Mouse (Mus musculus) E14TG2a.4 (cell line): ENCODE results near the gene Adprhl2.

Experiments
- H3K27me3 ChIP-seq: 2 replicates; pipeline ENCODE4 v1.6.1; 2014; ENCODE audit warnings: low read length, control low read depth; ENCODE audit not compliant: insufficient read depth
- H3K36me3 ChIP-seq: 2 replicates; pipeline ENCODE4 v1.6.1; 2014; ENCODE audit warnings: low read length, control low read depth; ENCODE audit not compliant: insufficient read depth
- H3K4me1 ChIP-seq: replicated peaks from 2 replicates; pipeline ENCODE4 v1.6.1; 2014; ENCODE audit warnings: low read depth, low read length, control low read depth
- H3K4me3 ChIP-seq: replicated peaks from 2 replicates; pipeline ENCODE4 v1.5.1; 2014; ENCODE audit warnings: mild to moderate bottlenecking, low read length
- H3K9me3 ChIP-seq: 2 replicates; pipeline ENCODE4 v1.6.1; 2014; ENCODE audit warnings: low read length, control low read depth
- CTCF ChIP-seq: conservative IDR thresholded peaks from 2 replicates; pipeline ENCODE4 v1.5.1; 2014; ENCODE audit warnings: low read length
- NANOG ChIP-seq: IDR thresholded peaks from 2 replicates; pipeline ENCODE4 v1.6.1; 2014; ENCODE audit warnings: borderline replicate concordance, low read length, mixed read lengths
- POU5F1 ChIP-seq: IDR thresholded peaks from 2 replicates; pipeline ENCODE4 v1.6.1; 2014; ENCODE audit warnings: low read length, borderline replicate concordance

Gene Adprhl2

GRCm38 (mm10) chr4:126313202-126313601, 8.3 kb downstream of the Adprhl2 start:
- Histone ChIP-seq H3K36me3 (peaks cover 39% of the 10 kb centered on the region), H3K27me3 (peaks cover 12% of the 10 kb centered on the region), H3K9me3 (no peaks in the 10 kb centered on the region), H3K4me1 (peaks cover 60% of the 10 kb centered on the region), H3K4me3 (no peak overlapping the region)
- TF ChIP-seq CTCF (no peak), NANOG (no peak), POU5F1 (no peak)

GRCm38 (mm10) chr4:126311566-126312200, 9.8 kb downstream of the Adprhl2 start:
- peaks cover 51% of the 10 kb centered on the region for H3K4me1 ChIP-seq
- TF ChIP-seq NANOG (no peak), POU5F1 (no peak)
- H3K36me3 ChIP-seq: peaks cover 24% of the 10 kb centered on the region
- no peaks in the 10 kb centered on the region for H3K9me3 ChIP-seq
- H3K27me3 ChIP-seq: peaks cover 16% of the 10 kb centered on the region
- no peak overlapping the region for H3K4me3 ChIP-seq

- peaks cover 16% of the 10 kb centered on the region for H3K27me3 ChIP-seq
- no peak for TF ChIP-seq CTCF
- no peak for TF ChIP-seq POU5F1
- TF ChIP-seq NANOG: no peak
- peaks cover 11% of the 10 kb centered on the region for H3K36me3 ChIP-seq
- H3K9me3 ChIP-seq: no peaks in the 10 kb centered on the region
- H3K4me1 ChIP-seq: peaks cover 40% of the 10 kb centered on the region
- H3K4me3 ChIP-seq: peak overlapping the region; percentile 71; the same call in 1 of the 2 replicates
Observed at GRCm38 (mm10) chr4:126310344-126310743, 11.2 kb downstream of the Adprhl2 start.

GRCm38 (mm10) chr4:126309922-126310309, 11.6 kb downstream of the Adprhl2 start:
- TF ChIP-seq NANOG (no peak), CTCF (peak; percentile 94), POU5F1 (no peak)
- peaks cover 16% of the 10 kb centered on the region for H3K27me3 ChIP-seq
- H3K36me3 ChIP-seq: peaks cover 8% of the 10 kb centered on the region
- H3K9me3 ChIP-seq: no peaks in the 10 kb centered on the region
- H3K4me3 ChIP-seq: peak overlapping the region; percentile 71
- peaks cover 39% of the 10 kb centered on the region for H3K4me1 ChIP-seq

- peaks cover 18% of the 10 kb centered on the region for H3K27me3 ChIP-seq
- no peak for TF ChIP-seq CTCF
- TF ChIP-seq POU5F1: no peak
- peak overlapping the region; percentile 71 for H3K4me3 ChIP-seq
- H3K9me3 ChIP-seq: no peaks in the 10 kb centered on the region
- peaks cover 35% of the 10 kb centered on the region for H3K4me1 ChIP-seq
- peaks cover 2% of the 10 kb centered on the region; the same call in 1 of the 2 replicates for H3K36me3 ChIP-seq
Observed at GRCm38 (mm10) chr4:126309211-126309921, 12.1 kb downstream of the Adprhl2 start.

- peaks cover 31% of the 10 kb centered on the region for H3K4me1 ChIP-seq
- H3K36me3 ChIP-seq: no peaks in the 10 kb centered on the region
- no peak overlapping the region for H3K4me3 ChIP-seq
- no peak for TF ChIP-seq CTCF
- TF ChIP-seq POU5F1: no peak
- no peak for TF ChIP-seq NANOG
- peaks cover 39% of the 10 kb centered on the region for H3K27me3 ChIP-seq
- H3K9me3 ChIP-seq: no peaks in the 10 kb centered on the region
Observed at GRCm38 (mm10) chr4:126306827-126307226, 14.7 kb downstream of the Adprhl2 start.

- no peak for TF ChIP-seq POU5F1
- TF ChIP-seq CTCF: peak; percentile 79
- TF ChIP-seq NANOG: no peak
Observed at GRCm38 (mm10) chr4:126306058-126306457, 15.4 kb downstream of the Adprhl2 start.

GRCm38 (mm10) chr4:126305428-126305827, 16.1 kb downstream of the Adprhl2 start:
- peaks cover 44% of the 10 kb centered on the region for H3K4me1 ChIP-seq
- no peak for TF ChIP-seq CTCF
- TF ChIP-seq NANOG: no peak
- TF ChIP-seq POU5F1: no peak
- no peaks in the 10 kb centered on the region for H3K36me3 ChIP-seq
- no peak overlapping the region for H3K4me3 ChIP-seq
- peaks cover 53% of the 10 kb centered on the region for H3K27me3 ChIP-seq
- no peaks in the 10 kb centered on the region for H3K9me3 ChIP-seq

More at GRCm38 (mm10) chr4:126306058-126306457, 15.4 kb downstream of the Adprhl2 start:
- H3K4me3 ChIP-seq: no peak overlapping the region
- H3K9me3 ChIP-seq: no peaks in the 10 kb centered on the region
- H3K27me3 ChIP-seq: peaks cover 47% of the 10 kb centered on the region
- H3K36me3 ChIP-seq: no peaks in the 10 kb centered on the region
- H3K4me1 ChIP-seq: peaks cover 39% of the 10 kb centered on the region
